Mouse (Mus musculus): ENCODE measurements around the gene Olfr1250. TPM values are rescaled to one million over a fixed set of nuclear protein-coding genes. Genes with fewer than 3 reads are reported as not detected.
"Not testable (repeated sequence)": the region's sequence is repeated elsewhere in the genome, so short reads cannot be mapped to it uniquely, and the experiment has no call there.

Olfr1250 gene
- under 1 TPM; 0.06 to 0.10 TPM for total RNA-seq (2021)

DNA sequence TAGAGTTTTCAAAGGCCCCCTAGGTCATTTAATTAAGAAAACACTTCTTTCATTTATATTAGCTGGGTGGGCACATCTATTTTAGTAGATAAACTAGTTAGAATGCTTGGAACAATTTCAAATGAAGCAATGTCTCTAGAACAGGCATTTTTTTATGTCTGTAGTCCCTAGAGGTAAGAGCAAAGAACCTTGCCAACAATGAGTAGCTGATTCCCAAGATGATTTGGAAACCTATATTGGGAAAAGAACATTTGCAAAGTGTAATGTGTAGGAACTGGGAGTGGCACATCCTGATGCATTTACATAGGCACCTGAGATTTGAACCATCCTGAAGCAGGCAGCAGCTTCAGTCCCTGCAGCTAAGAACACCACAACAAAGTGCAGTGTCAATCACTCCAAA lies at the start of gene Olfr1250:
Olfr1250 (minus strand) TSS at position 101 of the 400 bp plus-strand sequence.
- intact Hi-C loops (cut with DNase I) = no loop called here
- DNase-seq (ENCODE audit: extremely low spot score in 1 of 2, low spot score in 2 of 2) = no peak

DNA sequence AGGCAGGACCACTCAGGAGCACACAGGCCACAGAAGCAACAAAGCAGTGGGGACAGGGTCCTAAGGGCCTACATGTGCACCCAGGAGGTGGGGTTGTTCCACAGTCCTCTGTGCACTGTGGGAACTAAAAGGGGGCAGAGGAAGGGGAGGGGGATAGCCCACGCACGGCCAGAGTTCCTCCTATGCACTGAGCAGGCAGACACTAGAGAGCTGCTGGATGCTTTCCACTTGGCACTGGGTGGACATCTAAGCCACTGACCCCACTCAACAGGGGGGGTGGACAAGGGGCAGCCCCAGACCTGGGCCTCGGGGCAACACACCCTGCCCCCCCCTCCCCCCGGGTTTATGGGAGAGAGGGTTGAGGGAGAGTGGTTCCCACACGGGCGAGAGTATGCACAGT lies 30.7 kb upstream of the Olfr1250 start:
- intact Hi-C loops (cut with DNase I) = no loop called here
- no peak for DNase-seq (ENCODE audit: extremely low spot score in 1 of 2, low spot score in 2 of 2)

DNA sequence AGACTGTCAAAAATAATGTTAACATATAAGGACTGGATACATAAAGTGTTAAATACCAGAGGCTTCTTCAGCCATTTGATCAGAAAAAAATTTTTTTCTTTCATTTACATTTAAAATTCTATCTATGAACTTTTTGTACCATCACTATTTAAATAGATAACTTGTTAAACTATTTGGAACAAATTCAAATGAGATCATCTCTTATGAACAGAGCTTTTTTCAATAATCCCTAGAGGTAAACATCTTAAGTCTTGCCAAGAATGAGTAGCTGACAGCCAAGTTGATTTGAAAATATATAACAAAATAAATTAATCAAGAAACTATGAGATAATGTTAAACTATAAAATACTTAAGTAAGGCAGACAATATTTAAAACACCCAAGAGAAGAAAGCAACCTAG lies 10.6 kb upstream of the Olfr1250 start, which contains the start of gene Olfr1251:
Olfr1251 (minus strand) TSS at position 101 of the 400 bp plus-strand sequence.
- no peak for DNase-seq (ENCODE audit: extremely low spot score in 1 of 2, low spot score in 2 of 2)
- intact Hi-C loops (cut with DNase I) = no loop called here

DNA sequence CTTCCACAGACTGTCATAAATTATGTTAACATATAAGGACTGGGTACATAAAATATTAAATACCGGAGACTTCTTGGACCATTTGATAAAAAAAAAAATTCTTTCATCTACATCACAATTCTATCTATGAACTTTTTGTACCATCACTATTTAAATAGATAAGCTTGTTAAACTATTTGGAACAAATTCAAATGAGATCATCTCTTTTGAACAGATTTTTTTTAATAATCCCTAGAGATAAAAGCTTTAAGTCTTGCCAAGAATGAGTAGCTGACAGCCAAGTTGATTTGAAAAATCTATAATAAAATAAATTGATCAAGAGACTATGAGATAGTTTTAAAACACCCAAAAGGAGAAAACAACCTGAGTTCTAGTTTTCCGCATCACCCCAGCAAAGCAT lies 26.4 kb downstream of the Olfr1250 start, which contains the start of gene Olfr1249:
Olfr1249 (minus strand) TSS at position 101 of the 400 bp plus-strand sequence.
- DNase-seq (ENCODE audit: extremely low spot score in 1 of 2, low spot score in 2 of 2) = no peak
- intact Hi-C loops (cut with DNase I) = no loop called here

DNA sequence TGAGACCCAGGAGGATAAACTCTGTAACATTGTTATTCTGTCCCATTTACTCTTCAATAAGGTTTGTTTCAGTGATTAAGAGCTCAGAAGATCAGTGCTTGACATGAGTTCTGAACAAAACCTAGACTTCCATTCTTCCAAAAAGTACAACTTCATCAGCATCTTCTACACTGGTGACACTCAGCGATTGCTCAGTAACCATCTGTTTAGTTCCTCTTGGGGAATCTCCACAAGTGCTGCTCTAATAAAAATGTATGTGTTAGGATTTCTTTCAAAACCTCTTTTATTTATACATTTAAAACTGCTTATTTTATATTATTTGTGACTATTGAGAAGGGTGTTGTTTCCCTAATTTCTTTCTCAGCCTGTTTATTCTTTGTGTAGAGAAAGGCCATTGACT lies 43.1 kb downstream of the Olfr1250 start, which contains the start of gene Olfr1248:
Olfr1248 (minus strand) TSS at position 101 of the 400 bp plus-strand sequence.
- intact Hi-C loops (cut with DNase I) = not testable (repeated sequence)

DNA sequence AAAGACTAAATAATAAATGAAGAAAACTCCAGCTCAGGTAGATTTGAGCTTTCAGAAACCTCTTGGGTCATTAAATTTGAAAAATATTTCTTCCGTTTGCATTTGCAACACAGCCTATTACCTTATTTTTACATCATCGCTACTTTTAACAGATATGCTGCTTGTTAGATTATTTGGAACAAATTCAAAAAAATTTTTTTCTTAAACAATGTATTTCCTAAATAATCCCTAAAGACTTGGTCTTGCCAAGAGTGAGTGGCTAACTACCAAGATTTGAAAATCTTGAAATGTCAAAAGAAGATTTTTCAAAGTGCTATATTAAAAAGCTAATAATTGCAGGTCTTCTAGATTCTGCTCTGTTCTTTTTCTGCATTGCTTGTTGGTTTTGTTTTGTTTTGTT lies 47.2 kb downstream of the Olfr1250 start, which contains the start of gene Olfr1247:
Olfr1247 (minus strand) TSS at position 101 of the 400 bp plus-strand sequence.
- DNase-seq (ENCODE audit: extremely low spot score in 1 of 2, low spot score in 2 of 2) = no peak

More for the DNA sequence above, 43.1 kb downstream of the Olfr1250 start, which contains the start of gene Olfr1248:
- DNase-seq (ENCODE audit: extremely low spot score in 1 of 2, low spot score in 2 of 2) = not testable (repeated sequence)

More for the DNA sequence above, 47.2 kb downstream of the Olfr1250 start, which contains the start of gene Olfr1247:
- intact Hi-C loops (cut with DNase I) = no loop called here

Other genes starting within 250 kb of the Olfr1250 start
- gene Olfr1239, start 241.1 kb downstream of the Olfr1250 start, total RNA-seq (2021) = not detected
- not detected for gene Olfr1240, start 218.5 kb downstream of the Olfr1250 start, total RNA-seq (2021)
- gene Olfr1241, start 174.3 kb downstream of the Olfr1250 start, total RNA-seq (2021) = not detected
- gene Olfr1242, start 163.1 kb downstream of the Olfr1250 start, total RNA-seq (2021) = not detected
- not detected for gene Olfr1243, start 130.0 kb downstream of the Olfr1250 start, total RNA-seq (2021)
- not detected for gene Olfr1245, start 83.0 kb downstream of the Olfr1250 start, total RNA-seq (2021)
- not detected for gene Olfr1246, start 68.3 kb downstream of the Olfr1250 start, total RNA-seq (2021)
- under 1 TPM; 0.16 to 0.17 TPM for gene Olfr1247, start 47.3 kb downstream of the Olfr1250 start, total RNA-seq (2021)
- gene Olfr1248, start 43.2 kb downstream of the Olfr1250 start, total RNA-seq (2021) = not detected
- not detected for gene Olfr1249, start 26.5 kb downstream of the Olfr1250 start, total RNA-seq (2021)
- gene Olfr1251, start 10.5 kb upstream of the Olfr1250 start, total RNA-seq (2021) = not detected
- gene Olfr1252, start 63.5 kb upstream of the Olfr1250 start, total RNA-seq (2021) = not detected
- gene Olfr1253, start 95.6 kb upstream of the Olfr1250 start, total RNA-seq (2021) = not detected
- gene Olfr1254, start 132.2 kb upstream of the Olfr1250 start, total RNA-seq (2021) = not detected
- gene Olfr1255, start 150.6 kb upstream of the Olfr1250 start, total RNA-seq (2021) = not detected
- gene Olfr1256, start 180.1 kb upstream of the Olfr1250 start, total RNA-seq (2021) = under 1 TPM in 1 of 2 experiments, not detected in 1; 0.06 TPM
- gene Olfr48, start 186.7 kb upstream of the Olfr1250 start, total RNA-seq (2021) = not detected
- not detected for gene Olfr1257, start 217.0 kb upstream of the Olfr1250 start, total RNA-seq (2021)

Measured in left cerebral cortex, postnatal 10 days (tissue).